Mouse (Mus musculus) limb, embryonic 14.5 days (tissue): Measurements from ENCODE around the gene Gtsf1. TPM values are rescaled to one million over a fixed set of nuclear protein-coding genes. Genes with fewer than 3 reads are reported as not detected.
"Not testable (repeated sequence)": the region's sequence is repeated elsewhere in the genome, so short reads cannot be mapped to it uniquely, and the experiment has no call there.

Experiments
- ATAC-seq: fragments of 200-750 bp; cut with Nextera tagmentation; 2 replicates; pipeline ENCODE4 v1.8.0; 2017; ENCODE audit warnings: low read depth, moderate number of reproducible peaks, moderate TSS enrichment; ENCODE audit not compliant: low FRiP score
- DNase-seq: peaks from one replicate; pipeline ENCODE4 v3.0.0-alpha.2; 2015; ENCODE audit warnings: low spot score
- H3K27ac ChIP-seq: fragments of 300-500 bp; sonication (generic); replicated peaks from 2 replicates; pipeline ENCODE4 v1.5.1; 2014; ENCODE audit warnings: low read depth, mild to moderate bottlenecking, low read length, moderate library complexity, mixed read lengths
- H3K27me3 ChIP-seq: fragments of 300-500 bp; sonication (generic); 2 replicates; pipeline ENCODE4 v1.6.1; 2014; ENCODE audit warnings: low read length, mixed read lengths; ENCODE audit not compliant: control insufficient read depth, insufficient read depth
- H3K36me3 ChIP-seq: fragments of 300-500 bp; sonication (generic); 2 replicates; pipeline ENCODE4 v1.6.1; 2014; ENCODE audit warnings: mild to moderate bottlenecking, low read length, moderate library complexity, mixed read lengths; ENCODE audit not compliant: control insufficient read depth, insufficient read depth
- H3K4me1 ChIP-seq: fragments of 300-500 bp; sonication (generic); 2 replicates; pipeline ENCODE4 v1.6.1; 2014; ENCODE audit warnings: antibody characterized with exemption, low read length, mixed read lengths; ENCODE audit not compliant: control insufficient read depth, insufficient read depth
- H3K4me2 ChIP-seq: fragments of 300-500 bp; sonication (generic); replicated peaks from 2 replicates; pipeline ENCODE4 v1.6.1; 2014; ENCODE audit warnings: low read depth, mild to moderate bottlenecking, low read length, moderate library complexity; ENCODE audit not compliant: severe bottlenecking
- H3K4me3 ChIP-seq: fragments of 300-500 bp; sonication (generic); replicated peaks from 2 replicates; pipeline ENCODE4 v1.5.1; 2014; ENCODE audit warnings: low read length
- H3K9ac ChIP-seq: fragments of 300-500 bp; sonication (generic); 2 replicates; pipeline ENCODE4 v1.6.1; 2014; ENCODE audit warnings: mild to moderate bottlenecking, low read depth, low read length, moderate library complexity; ENCODE audit not compliant: severe bottlenecking
- H3K9me3 ChIP-seq: fragments of 300-500 bp; sonication (generic); 2 replicates; pipeline ENCODE4 v1.6.1; 2016; ENCODE audit warnings: low read length; ENCODE audit not compliant: control insufficient read depth
- POLR2A ChIP-seq: fragments of 200-500 bp; IDR thresholded peaks from 2 replicates; pipeline ENCODE4 v1.8.0; 2012; ENCODE audit warnings: inconsistent platforms, mild to moderate bottlenecking, moderate library complexity, borderline replicate concordance; ENCODE audit not compliant: insufficient read depth, insufficient read length; ENCODE audit errors: extremely low read depth
- WGBS: fragments of 180-500 bp; shearing (Covaris S2); extraction: QIAGEN DNeasy Blood & Tissue Kit; methylation state at CpG from one replicate; pipeline ENCODE4 v1.1.7; 2014; 5-methylcytosine and 5-hydroxymethylcytosine counted together
- polyA plus RNA-seq, 2 experiments: library from polyadenylated mRNA; depleted of rRNA in 1 of 2; stranded (reverse) in 1 of 2; unstranded in 1 of 2; fragments of >200 nt; fragmentation: Nextera tagmentation in 1 of 2; extraction: Ambion mirVana in 1 of 2; gene quantifications; 2 replicates each; pipeline versions ENCODE4 v1.2.1 to v1.2.3; 2012 to 2014

Gene Gtsf1
- polyA plus RNA-seq, 2 experiments = 0.10 TPM; not detected in 1

GRCm38 (mm10) chr15:103427017-103427416 is 3.3 kb downstream of the Gtsf1 start:
- no peak overlapping the region for H3K9ac ChIP-seq
- no peak overlapping the region for H3K4me2 ChIP-seq
- 15% methylated on average over 2 of the region's 2 CpGs for WGBS

GRCm38 (mm10) chr15:103405586-103405985 is 24.7 kb downstream of the Gtsf1 start:
- WGBS = 89% methylated on average over 2 of the region's 3 CpGs
- not testable (repeated sequence) for H3K27ac ChIP-seq, H3K4me2 ChIP-seq, DNase-seq, H3K4me3 ChIP-seq, H3K9me3 ChIP-seq, H3K27me3 ChIP-seq, H3K36me3 ChIP-seq, H3K4me1 ChIP-seq, ATAC-seq, H3K9ac ChIP-seq

More at GRCm38 (mm10) chr15:103427017-103427416, 3.3 kb downstream of the Gtsf1 start:
- H3K4me1 ChIP-seq = no peaks in the 10 kb centered on the region
- TF ChIP-seq POLR2A = no peak
- no peak overlapping the region for H3K27ac ChIP-seq
- H3K36me3 ChIP-seq = no peaks in the 10 kb centered on the region
- H3K9me3 ChIP-seq = no peaks in the 10 kb centered on the region
- no peak overlapping the region for H3K4me3 ChIP-seq
- ATAC-seq = no peak
- no peaks in the 10 kb centered on the region for H3K27me3 ChIP-seq
- DNase-seq = no peak

GRCm38 (mm10) chr15:103401361-103401760 is 28.9 kb downstream of the Gtsf1 start:
- Histone ChIP-seq H3K4me3 (no peak overlapping the region), H3K9me3 (no peaks in the 10 kb centered on the region), H3K4me2 (no peak overlapping the region), H3K36me3 (no peaks in the 10 kb centered on the region), H3K27ac (no peak overlapping the region), H3K9ac (no peak overlapping the region), H3K4me1 (no peaks in the 10 kb centered on the region), H3K27me3 (no peaks in the 10 kb centered on the region)
- DNase-seq (no peak), ATAC-seq (no peak)
- no peak for TF ChIP-seq POLR2A
- WGBS = 92% methylated on average over 5 of the region's 5 CpGs

- H3K4me1 ChIP-seq = no peaks in the 10 kb centered on the region
- H3K4me3 ChIP-seq = no peak overlapping the region
- no peak overlapping the region for H3K4me2 ChIP-seq
- H3K9ac ChIP-seq = no peak overlapping the region
- DNase-seq (no peak), ATAC-seq (no peak)
- TF ChIP-seq POLR2A = no peak
- no peaks in the 10 kb centered on the region for H3K36me3 ChIP-seq
- no peak overlapping the region for H3K27ac ChIP-seq
- no peaks in the 10 kb centered on the region for H3K27me3 ChIP-seq
- no peaks in the 10 kb centered on the region for H3K9me3 ChIP-seq
These were observed 36.7 kb downstream of the Gtsf1 start for GRCm38 (mm10) chr15:103393577-103393976.

GRCm38 (mm10) chr15:103388556-103389145 is 41.6 kb downstream of the Gtsf1 start:
- Histone ChIP-seq H3K4me1 (peaks cover 7% of the 10 kb centered on the region), H3K27ac (no peak overlapping the region), H3K27me3 (no peaks in the 10 kb centered on the region), H3K9ac (no peak overlapping the region), H3K4me2 (no peak overlapping the region), H3K4me3 (no peak overlapping the region), H3K9me3 (no peaks in the 10 kb centered on the region), H3K36me3 (no peaks in the 10 kb centered on the region)
- peak; percentile 50 for DNase-seq
- no peak for ATAC-seq
- no peak for TF ChIP-seq POLR2A
- WGBS = 76% methylated on average over 3 of the region's 4 CpGs

GRCm38 (mm10) chr15:103383771-103384488 is 46.3 kb downstream of the Gtsf1 start:
- Histone ChIP-seq H3K9ac (no peak overlapping the region), H3K27me3 (no peaks in the 10 kb centered on the region), H3K9me3 (no peaks in the 10 kb centered on the region), H3K4me1 (peaks cover 21% of the 10 kb centered on the region), H3K4me3 (no peak overlapping the region), H3K4me2 (peak overlapping the region; percentile 10; the same call in 1 of the 2 replicates), H3K27ac (no peak overlapping the region), H3K36me3 (no peaks in the 10 kb centered on the region)
- 53% methylated on average over 7 of the region's 7 CpGs for WGBS
- no peak for ATAC-seq
- peak; percentile 44 for DNase-seq
- no peak for TF ChIP-seq POLR2A
